Mouse (Mus musculus) subcutaneous adipose tissue, adult 2 months (tissue): ENCODE measurements around the gene Astn2. TPM values are rescaled to one million over a fixed set of nuclear protein-coding genes. Genes with fewer than 3 reads are reported as not detected.

ENCODE experiments used
- polyA plus RNA-seq: library from polyadenylated mRNA; depleted of rRNA; stranded (reverse); fragments of >200 nt; gene quantifications from 2 replicates; pipeline ENCODE4 v1.2.3, GENCODE M21; 2012; ENCODE audit warnings: low replicate concordance; rRNA removed

Astn2 gene
- 1.5 and 14.1 TPM in 2 replicates for polyA plus RNA-seq

GRCm38 (mm10) chr4:66404201-66404711 lies at the start of gene Astn2:
TSS of gene Astn2 (minus strand) at chr4:66404611.

GRCm38 (mm10) chr4:65604504-65605150 lies 799.8 kb downstream of the Astn2 start, which contains the start of gene Trim32:
TSS of gene Trim32 (plus strand) at chr4:65604986.

